Mouse (Mus musculus) kidney, adult 11 months (tissue): ENCODE measurements around the gene Gucy1b2.

ENCODE experiments used
- DNase-seq: peaks from one replicate; pipeline ENCODE4 v3.0.0; 2022

The Gucy1b2 gene

GRCm38 (mm10) chr14:62443840-62444430 lies 12.2 kb downstream of the Gucy1b2 start:
- no peak for DNase-seq

- peak; percentile 28 for DNase-seq
Observed at GRCm38 (mm10) chr14:62442971-62443370, 13.1 kb downstream of the Gucy1b2 start.

GRCm38 (mm10) chr14:62440036-62440435 lies 16.1 kb downstream of the Gucy1b2 start:
- DNase-seq: no peak

- peak; percentile 50 for DNase-seq
Observed at GRCm38 (mm10) chr14:62438236-62438635, 17.9 kb downstream of the Gucy1b2 start.

- no peak for DNase-seq
Observed at GRCm38 (mm10) chr14:62437806-62438205, 18.3 kb downstream of the Gucy1b2 start.

GRCm38 (mm10) chr14:62425277-62425691 lies 30.8 kb downstream of the Gucy1b2 start:
- DNase-seq: no peak

- no peak for DNase-seq
Observed at GRCm38 (mm10) chr14:62422265-62422664, 33.8 kb downstream of the Gucy1b2 start.

GRCm38 (mm10) chr14:62417501-62417900 lies 38.6 kb downstream of the Gucy1b2 start:
- no peak for DNase-seq

- DNase-seq: no peak
Observed at GRCm38 (mm10) chr14:62416742-62417134, 39.4 kb downstream of the Gucy1b2 start.

- DNase-seq: no peak
Observed at GRCm38 (mm10) chr14:62416007-62416741, 39.9 kb downstream of the Gucy1b2 start.

GRCm38 (mm10) chr14:62395346-62395745 lies 60.7 kb downstream of the Gucy1b2 start:
- no peak for DNase-seq

- DNase-seq: no peak
Observed at GRCm38 (mm10) chr14:62392754-62393153, 63.3 kb downstream of the Gucy1b2 start.

- DNase-seq: no peak
Observed at GRCm38 (mm10) chr14:62389729-62390536, 66.2 kb downstream of the Gucy1b2 start.

GRCm38 (mm10) chr14:62389064-62389728 lies 66.9 kb downstream of the Gucy1b2 start:
- no peak for DNase-seq

GRCm38 (mm10) chr14:62383786-62384299 lies 72.2 kb downstream of the Gucy1b2 start:
- no peak for DNase-seq

GRCm38 (mm10) chr14:62383109-62383508 lies 73.0 kb downstream of the Gucy1b2 start:
- no peak for DNase-seq

- no peak for DNase-seq
Observed at GRCm38 (mm10) chr14:62380606-62381005, 75.5 kb downstream of the Gucy1b2 start.

- no peak for DNase-seq
Observed at GRCm38 (mm10) chr14:62379391-62379790, 76.7 kb downstream of the Gucy1b2 start.

GRCm38 (mm10) chr14:62376115-62376514 lies 80.0 kb downstream of the Gucy1b2 start:
- DNase-seq: no peak

GRCm38 (mm10) chr14:62375694-62376093 lies 80.4 kb downstream of the Gucy1b2 start:
- peak; percentile 37 for DNase-seq

GRCm38 (mm10) chr14:62374001-62374400 lies 82.1 kb downstream of the Gucy1b2 start:
- no peak for DNase-seq

- DNase-seq: peak; percentile 53
Observed at GRCm38 (mm10) chr14:62370819-62371218, 85.3 kb downstream of the Gucy1b2 start.

GRCm38 (mm10) chr14:62363774-62364173 lies 92.3 kb downstream of the Gucy1b2 start:
- DNase-seq: no peak
